Mouse (Mus musculus): ENCODE data around the gene Ap1g1.
"Not testable (repeated sequence)": the region's sequence is repeated elsewhere in the genome, so short reads cannot be mapped to it uniquely, and the experiment has no call there.

Gene Ap1g1

DNA sequence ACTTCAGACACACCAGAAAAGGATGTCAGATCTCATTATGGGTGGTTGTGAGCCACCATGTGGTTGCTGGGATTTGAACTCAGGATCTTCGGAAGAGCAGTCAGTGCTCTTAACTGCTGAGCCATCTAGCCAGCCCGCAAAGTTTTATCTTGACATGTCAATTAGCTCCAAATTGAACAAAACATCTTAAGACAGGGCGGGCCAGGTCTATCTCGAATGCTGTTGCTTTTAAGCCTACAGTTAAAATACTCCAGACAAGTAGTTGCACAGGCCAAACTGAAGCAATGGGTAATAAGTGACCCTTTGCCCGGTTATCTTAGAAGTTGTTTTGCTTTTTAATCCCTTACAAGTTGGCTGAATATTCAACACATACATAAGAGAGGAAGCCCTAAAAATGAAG is 88.3 kb downstream of the Ap1g1 start:
- no peak for DNase-seq (ENCODE audit: low read depth)

DNA sequence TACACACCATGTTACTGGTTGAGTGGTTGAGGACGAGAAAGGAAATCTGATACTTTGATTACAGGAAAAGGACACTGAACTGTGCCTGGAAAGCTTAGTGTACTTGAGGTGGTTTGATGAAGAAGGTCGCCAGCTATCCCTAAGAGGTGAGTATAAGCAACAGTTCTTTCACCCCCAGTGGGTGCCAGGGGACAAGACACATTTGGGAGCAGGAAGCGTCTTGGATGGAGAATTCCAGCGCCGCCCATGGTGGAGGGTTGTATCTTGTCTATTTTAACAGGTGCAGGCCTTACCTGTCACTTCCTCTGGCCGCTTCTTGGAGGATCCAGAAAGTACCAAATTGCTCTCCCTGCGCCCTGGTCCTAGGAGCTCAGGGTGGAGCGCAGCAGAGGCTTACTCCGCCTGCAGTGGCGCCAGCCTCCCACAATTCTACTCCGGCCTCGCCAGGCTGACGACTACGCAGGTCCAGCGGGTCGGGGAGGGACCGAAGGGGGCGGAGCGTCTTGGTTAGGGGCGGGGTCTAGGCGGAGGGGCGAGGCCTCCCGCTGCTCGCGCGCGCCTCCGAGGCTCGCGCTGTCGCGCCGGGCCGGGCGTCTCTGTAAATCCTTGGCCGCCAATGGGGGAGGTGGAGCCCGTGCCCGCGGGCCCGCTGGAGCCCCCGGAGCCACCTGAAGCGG is 89.8 kb downstream of the Ap1g1 start, which contains the start of gene Phlpp2:
Gene Phlpp2, plus strand, starts transcription at position 540 of the 677 bp plus-strand sequence.
- peak; percentile 93 for DNase-seq (ENCODE audit: low read depth)

DNA sequence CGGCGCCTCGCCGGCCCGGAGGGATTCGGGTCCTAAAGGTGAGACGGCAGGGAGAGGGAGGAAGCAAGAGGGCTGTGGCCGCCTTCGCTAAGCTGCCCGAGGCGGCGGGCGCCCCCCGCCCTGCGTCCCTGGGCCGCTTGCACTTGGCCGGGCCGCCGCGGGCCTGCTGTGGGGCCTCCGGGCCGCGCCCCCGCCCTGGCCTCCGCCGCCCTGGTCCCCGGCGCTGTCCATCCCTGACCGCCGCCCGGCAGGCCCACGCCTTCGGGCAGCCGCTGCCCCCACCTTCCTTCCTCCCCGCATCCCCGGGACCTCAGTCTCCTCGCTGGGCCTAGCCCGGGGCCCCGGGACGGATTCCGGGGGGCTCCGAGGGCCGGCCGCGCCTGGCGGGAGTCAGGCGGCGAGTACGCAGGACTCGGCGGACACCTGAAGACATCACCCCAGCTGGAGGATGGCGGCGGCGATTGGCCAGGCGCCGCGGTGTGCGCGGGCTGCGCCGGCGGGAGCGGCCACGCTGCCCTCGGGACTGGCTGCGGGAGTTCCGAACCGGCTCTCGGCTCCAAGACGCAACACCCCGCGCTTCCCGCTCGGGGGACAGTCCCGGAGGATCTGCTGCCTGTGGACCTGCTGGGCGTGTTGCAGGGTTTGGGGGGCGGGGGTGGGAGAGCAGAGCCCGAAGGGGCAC is 90.5 kb downstream of the Ap1g1 start:
- DNase-seq (ENCODE audit: low read depth), result peak; percentile 28

- peak; percentile 48 for DNase-seq (ENCODE audit: low read depth)
Observed at GRCm38 (mm10) chr8:109871056-109871455, 92.7 kb downstream of the Ap1g1 start.

GRCm38 (mm10) chr8:109873800-109874199 is 95.4 kb downstream of the Ap1g1 start:
- not testable (repeated sequence) for DNase-seq (ENCODE audit: low read depth)

DNA sequence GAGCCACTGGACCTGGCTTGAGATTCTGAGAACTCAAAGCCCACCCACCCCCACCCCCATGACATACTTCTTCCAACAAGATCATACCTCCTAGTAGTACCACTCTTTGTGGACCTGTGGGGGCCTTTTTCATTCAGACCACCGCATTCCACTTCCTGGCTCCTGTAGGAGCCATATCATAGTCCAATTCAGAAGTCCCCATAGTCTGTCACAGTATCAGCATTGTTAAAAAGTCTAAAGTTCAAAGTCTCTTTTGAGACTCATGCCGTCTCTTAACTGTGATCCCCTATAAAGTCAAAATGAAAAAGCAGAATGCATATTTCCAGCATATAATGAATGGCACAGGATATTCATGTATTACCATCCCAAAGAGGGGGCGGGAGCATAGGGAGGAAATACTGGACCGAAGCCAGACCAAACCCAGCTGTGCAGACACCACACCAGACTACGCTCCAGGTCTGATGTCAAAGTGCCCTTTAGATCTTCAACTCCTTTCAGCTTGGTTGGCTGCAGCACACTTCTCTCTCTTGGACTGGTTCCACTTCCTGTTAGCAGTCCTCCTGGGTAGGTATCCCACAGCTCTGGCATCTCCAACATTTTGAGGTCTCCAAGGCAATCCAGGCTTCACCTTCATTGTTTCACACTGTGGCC is 101.8 kb downstream of the Ap1g1 start:
- no peak for DNase-seq (ENCODE audit: low read depth)

GRCm38 (mm10) chr8:109885294-109885693 is 106.9 kb downstream of the Ap1g1 start:
- no peak for DNase-seq (ENCODE audit: low read depth)

DNA sequence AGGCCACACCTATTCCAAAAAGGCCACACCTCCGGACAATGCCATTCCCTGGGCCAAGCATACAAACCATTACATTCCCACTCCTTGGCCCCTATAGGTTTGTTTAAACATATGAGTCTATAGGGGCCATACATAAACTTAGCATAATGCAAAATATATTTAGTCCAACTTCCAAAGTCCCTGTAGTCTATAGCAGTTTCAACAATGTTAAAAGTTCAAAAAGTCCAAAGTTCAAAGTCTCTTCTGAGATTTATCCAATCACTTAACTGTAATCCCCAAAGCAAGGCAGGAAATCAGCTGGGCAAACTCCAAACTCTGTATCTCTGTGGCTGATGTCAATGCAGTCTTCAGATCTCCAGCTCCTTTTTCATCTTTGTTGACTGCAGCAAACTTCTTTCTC is 110.9 kb downstream of the Ap1g1 start:
- DNase-seq (ENCODE audit: low read depth), result no peak

DNA sequence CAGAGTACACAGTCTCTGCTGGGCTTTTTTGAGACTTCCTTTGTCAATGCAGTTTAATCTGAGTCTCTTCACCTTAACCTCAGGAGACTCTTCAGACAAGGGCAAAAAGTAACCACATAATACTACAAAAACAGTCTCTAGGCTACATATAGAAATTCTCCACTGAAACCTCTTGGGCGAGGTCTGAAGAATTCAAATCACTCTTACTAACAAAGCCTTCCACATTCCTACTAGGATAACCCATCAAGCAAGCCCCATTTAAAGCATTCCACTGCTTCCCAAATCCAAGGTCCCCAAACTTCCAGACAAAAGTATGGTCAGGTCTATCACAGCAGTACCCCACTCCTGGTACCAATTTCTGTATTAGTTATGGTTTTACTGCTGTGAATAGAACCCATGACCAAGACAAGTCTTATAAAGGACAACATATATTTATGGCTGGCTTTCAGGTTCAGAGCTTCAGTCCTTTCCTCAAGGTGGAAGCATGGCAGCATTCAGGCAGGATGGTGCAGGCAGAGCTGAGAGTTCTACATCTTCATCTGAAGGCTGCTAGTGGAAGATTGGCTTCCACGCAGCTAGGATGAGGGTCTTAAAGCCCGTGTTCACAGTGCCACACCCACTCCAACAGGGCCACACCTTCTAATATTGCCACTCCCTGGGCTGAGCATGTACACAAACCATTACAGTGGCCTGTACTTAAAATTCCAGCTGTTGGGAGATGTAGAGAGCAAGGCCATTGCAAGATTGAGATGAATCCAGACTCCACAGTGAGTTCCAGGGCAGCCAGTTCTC is 112.6 kb downstream of the Ap1g1 start:
- DNase-seq (ENCODE audit: low read depth), result no peak

DNA sequence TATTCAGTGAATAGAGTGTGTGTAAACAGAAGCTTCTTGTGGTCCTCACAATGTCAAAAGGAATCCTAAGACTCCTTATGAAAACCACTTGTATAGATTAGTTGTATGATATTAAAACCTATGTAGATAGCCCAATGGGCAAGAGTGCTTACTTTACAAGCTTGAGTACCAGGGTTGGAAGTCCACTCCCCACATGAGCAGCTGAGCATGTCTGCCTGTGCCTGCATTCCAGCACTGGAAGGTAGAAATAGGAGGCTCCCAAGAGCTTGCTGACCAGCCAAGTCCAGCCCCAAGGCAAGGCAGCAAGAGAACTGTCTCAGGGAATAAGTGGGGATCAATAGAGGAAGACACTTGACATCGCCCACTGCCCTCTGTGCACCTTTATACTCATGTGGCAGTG is 116.3 kb downstream of the Ap1g1 start:
- no peak for DNase-seq (ENCODE audit: low read depth)

GRCm38 (mm10) chr8:109895355-109895754 is 117.0 kb downstream of the Ap1g1 start:
- DNase-seq (ENCODE audit: low read depth), result no peak

GRCm38 (mm10) chr8:109902379-109902778 is 124.0 kb downstream of the Ap1g1 start:
- peak; percentile 43 for DNase-seq (ENCODE audit: low read depth)

DNA sequence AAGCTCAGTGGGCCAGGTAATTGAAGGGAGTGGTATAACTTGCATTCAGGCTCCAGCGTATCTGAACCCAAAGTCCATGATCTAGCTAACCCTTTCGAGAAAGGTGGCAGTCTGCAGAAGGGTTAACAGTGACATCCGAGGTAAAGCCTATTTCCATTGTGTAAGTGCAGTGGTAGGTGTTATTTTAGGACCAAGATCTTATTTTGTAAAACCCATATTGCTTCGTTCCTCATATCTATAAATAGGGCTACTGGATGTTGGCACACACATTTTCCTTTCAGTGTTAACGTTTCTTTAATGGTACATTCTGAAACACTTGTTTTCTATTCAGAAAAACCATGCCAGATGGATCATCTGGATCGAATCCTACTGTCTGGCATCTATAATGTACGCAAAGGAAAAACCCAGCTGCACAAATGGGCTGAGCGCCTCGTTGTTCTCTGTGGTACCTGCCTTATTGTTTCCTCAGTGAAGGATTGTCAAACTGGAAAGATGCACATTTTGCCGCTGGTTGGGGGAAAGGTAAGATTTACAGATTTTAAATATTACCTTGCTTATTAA is 125.6 kb downstream of the Ap1g1 start:
- peak; percentile 24 for DNase-seq (ENCODE audit: low read depth)

DNA sequence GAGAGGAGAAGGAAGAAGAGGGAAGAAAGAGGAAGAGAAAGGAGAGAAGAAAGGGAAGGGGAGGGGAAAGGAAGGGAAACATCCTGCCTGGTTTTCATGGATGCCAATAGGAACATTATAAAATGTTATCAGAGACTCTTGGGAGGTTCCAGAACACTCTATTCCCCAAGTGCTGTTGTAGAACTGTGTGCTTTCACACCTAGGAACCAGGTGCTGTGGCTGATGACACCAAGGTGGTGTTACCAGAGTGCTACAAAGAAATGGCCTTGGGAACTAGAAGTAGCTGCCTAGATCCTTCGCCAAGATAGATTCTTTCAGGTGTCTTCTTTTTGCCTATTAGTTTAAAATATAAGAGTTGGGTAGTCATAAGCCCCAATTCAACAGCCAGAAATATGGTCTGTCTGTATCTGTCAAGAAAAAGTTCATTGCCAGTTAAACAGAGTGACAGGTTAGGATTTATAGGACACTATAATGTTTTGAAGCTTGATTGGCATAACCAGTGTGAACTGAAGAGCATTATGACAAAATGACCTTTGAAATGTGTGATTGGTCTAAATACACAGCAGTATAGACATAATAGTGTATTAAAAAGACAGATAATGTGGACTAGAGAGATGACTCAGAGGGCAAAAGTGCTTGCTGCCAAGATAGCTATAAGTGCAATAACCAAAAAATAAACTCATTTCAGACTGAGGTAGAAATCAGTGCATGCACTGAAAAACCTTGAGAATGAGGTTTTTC is 126.7 kb downstream of the Ap1g1 start:
- DNase-seq (ENCODE audit: low read depth), result no peak

DNA sequence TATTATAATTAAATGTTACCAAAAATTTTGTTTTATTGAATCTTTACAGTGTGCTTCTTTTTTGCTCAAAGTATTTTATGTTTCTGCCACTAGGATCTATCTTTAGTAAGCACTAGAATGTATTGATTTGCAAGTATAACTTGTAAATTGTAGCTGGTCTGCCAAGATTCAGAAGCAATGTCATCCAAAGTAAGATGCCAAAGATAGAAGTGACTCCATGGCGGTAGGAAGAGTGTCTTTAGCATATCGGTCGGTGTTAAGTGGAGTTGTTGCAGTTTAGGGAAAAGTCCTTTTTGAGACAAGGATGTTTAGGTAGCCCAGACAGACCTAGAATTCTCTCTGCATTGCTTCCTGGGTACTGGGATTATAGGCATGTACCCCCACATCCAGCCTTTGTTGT is 128.6 kb downstream of the Ap1g1 start:
- DNase-seq (ENCODE audit: low read depth), result no peak

- no peak for DNase-seq (ENCODE audit: low read depth)
Observed at GRCm38 (mm10) chr8:109907376-109907775, 129.0 kb downstream of the Ap1g1 start.

All from 416B (cell line).